Mouse (Mus musculus): ENCODE measurements around the gene Ctnna3. TPM values are rescaled to one million over a fixed set of nuclear protein-coding genes. Genes with fewer than 3 reads are reported as not detected.

The Ctnna3 gene
- polyA plus RNA-seq, 1 experiment, result 0.17 TPM

- Histone ChIP-seq H3ac (ENCODE audit: control insufficient read depth, insufficient read length) (no peak overlapping the region), H3K79me2 (ENCODE audit: control insufficient read depth, insufficient read depth) (no peaks in the 10 kb centered on the region), H3K4me2 (ENCODE audit: low read depth) (no peak overlapping the region), H3K4me3 (no peak overlapping the region), H3K27me3 (ENCODE audit: control insufficient read depth, insufficient read depth, insufficient read length) (no peaks in the 10 kb centered on the region), H3K36me3 (ENCODE audit: control insufficient read depth, insufficient read depth) (no peaks in the 10 kb centered on the region)
- no peak for TF ChIP-seq CEBPB (IDR thresholded peaks at IDR 0.05; ENCODE audit: insufficient read depth, poor library complexity, severe bottlenecking)
- TF ChIP-seq POLR2A (IDR thresholded peaks at IDR 0.05; ENCODE audit: insufficient read length, low read depth), result no peak
- no peak for TF ChIP-seq MAX (IDR thresholded peaks at IDR 0.05; ENCODE audit: low read depth)
Measured at GRCm38 (mm10) chr10:64870888-64871287, 1441.0 kb downstream of the Ctnna3 start.

GRCm38 (mm10) chr10:64876506-64876905 lies 1446.6 kb downstream of the Ctnna3 start:
- no peak overlapping the region for H3K4me2 ChIP-seq (ENCODE audit: low read depth)
- H3K79me2 ChIP-seq (ENCODE audit: control insufficient read depth, insufficient read depth), result no peaks in the 10 kb centered on the region
- H3ac ChIP-seq (ENCODE audit: control insufficient read depth, insufficient read length), result no peak overlapping the region
- no peaks in the 10 kb centered on the region for H3K27me3 ChIP-seq (ENCODE audit: control insufficient read depth, insufficient read depth, insufficient read length)
- no peaks in the 10 kb centered on the region for H3K36me3 ChIP-seq (ENCODE audit: control insufficient read depth, insufficient read depth)
- TF ChIP-seq MAX (IDR thresholded peaks at IDR 0.05; ENCODE audit: low read depth) (no peak), POLR2AphosphoS2 (IDR thresholded peaks at IDR 0.05; ENCODE audit: insufficient read length, low read depth) (no peak), E2F4 (IDR thresholded peaks at IDR 0.05; ENCODE audit: insufficient read depth) (no peak), TCF3 (IDR thresholded peaks at IDR 0.05; ENCODE audit: insufficient read length, low read depth) (no peak), POLR2A (IDR thresholded peaks at IDR 0.05; ENCODE audit: insufficient read length, low read depth) (no peak), SRF (IDR thresholded peaks at IDR 0.05; ENCODE audit: control insufficient read depth, insufficient read length, low read depth) (no peak), MYOG (IDR thresholded peaks at IDR 0.05; ENCODE audit: control insufficient read depth in 1 of 3, insufficient read depth in 1 of 3, insufficient read length in 2 of 3, low read depth in 2 of 3) (no peak), REST (IDR thresholded peaks at IDR 0.05; ENCODE audit: insufficient read depth, insufficient read length) (no peak), USF1 (IDR thresholded peaks at IDR 0.05; ENCODE audit: low read depth) (no peak), CEBPB (IDR thresholded peaks at IDR 0.05; ENCODE audit: insufficient read depth, poor library complexity, severe bottlenecking) (no peak)
- no peak overlapping the region for H3K4me3 ChIP-seq

DNA sequence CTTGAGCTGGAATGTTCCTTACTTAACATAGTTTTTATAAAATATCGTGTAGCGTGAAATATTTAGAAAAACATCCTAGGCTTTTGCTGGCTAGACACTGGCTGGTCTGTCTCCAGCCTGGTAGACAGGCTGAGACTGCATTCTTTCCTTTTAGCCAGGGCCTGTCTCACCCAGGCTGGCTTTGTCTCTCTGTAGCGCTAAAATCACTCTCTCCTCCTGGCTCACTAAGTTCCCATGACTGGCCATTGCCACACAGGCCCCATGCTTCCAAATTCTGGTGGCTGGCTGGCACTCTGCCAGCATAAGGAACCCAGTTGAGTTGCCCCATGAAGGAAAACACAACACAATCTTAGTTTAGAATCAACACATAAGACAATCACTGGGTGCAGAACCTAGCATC lies 1450.0 kb downstream of the Ctnna3 start:
- H3ac ChIP-seq (ENCODE audit: control insufficient read depth, insufficient read length), result no peak overlapping the region
- H3K27me3 ChIP-seq (ENCODE audit: control insufficient read depth, insufficient read depth, insufficient read length), result no peaks in the 10 kb centered on the region
- no peak overlapping the region for H3K4me2 ChIP-seq (ENCODE audit: low read depth)
- TF ChIP-seq TCF12 (IDR thresholded peaks at IDR 0.05; ENCODE audit: insufficient read depth, poor library complexity, severe bottlenecking), result no peak
- TF ChIP-seq MYOD1 (IDR thresholded peaks at IDR 0.05; ENCODE audit: control insufficient read depth in 1 of 3, insufficient read length in 2 of 3, low read depth in 2 of 3), result no peak
- no peak for TF ChIP-seq E2F4 (IDR thresholded peaks at IDR 0.05; ENCODE audit: insufficient read depth)
- no peak for TF ChIP-seq MYOG (IDR thresholded peaks at IDR 0.05; ENCODE audit: control insufficient read depth in 1 of 3, insufficient read depth in 1 of 3, insufficient read length in 2 of 3, low read depth in 2 of 3)
- no peak for TF ChIP-seq POLR2AphosphoS2 (IDR thresholded peaks at IDR 0.05; ENCODE audit: insufficient read length, low read depth)
- TF ChIP-seq TCF3 (IDR thresholded peaks at IDR 0.05; ENCODE audit: insufficient read length, low read depth), result no peak
- TF ChIP-seq USF1 (IDR thresholded peaks at IDR 0.05; ENCODE audit: low read depth), result no peak
- TF ChIP-seq MAX (IDR thresholded peaks at IDR 0.05; ENCODE audit: low read depth), result no peak
- TF ChIP-seq POLR2A (IDR thresholded peaks at IDR 0.05; ENCODE audit: insufficient read length, low read depth), result no peak
- no peak for TF ChIP-seq CEBPB (IDR thresholded peaks at IDR 0.05; ENCODE audit: insufficient read depth, poor library complexity, severe bottlenecking)
- no peak for TF ChIP-seq SRF (IDR thresholded peaks at IDR 0.05; ENCODE audit: control insufficient read depth, insufficient read length, low read depth)
- TF ChIP-seq REST (IDR thresholded peaks at IDR 0.05; ENCODE audit: insufficient read depth, insufficient read length), result no peak
- no peaks in the 10 kb centered on the region for H3K36me3 ChIP-seq (ENCODE audit: control insufficient read depth, insufficient read depth)
- no peaks in the 10 kb centered on the region for H3K79me2 ChIP-seq (ENCODE audit: control insufficient read depth, insufficient read depth)
- H3K4me3 ChIP-seq, result no peak overlapping the region

DNA sequence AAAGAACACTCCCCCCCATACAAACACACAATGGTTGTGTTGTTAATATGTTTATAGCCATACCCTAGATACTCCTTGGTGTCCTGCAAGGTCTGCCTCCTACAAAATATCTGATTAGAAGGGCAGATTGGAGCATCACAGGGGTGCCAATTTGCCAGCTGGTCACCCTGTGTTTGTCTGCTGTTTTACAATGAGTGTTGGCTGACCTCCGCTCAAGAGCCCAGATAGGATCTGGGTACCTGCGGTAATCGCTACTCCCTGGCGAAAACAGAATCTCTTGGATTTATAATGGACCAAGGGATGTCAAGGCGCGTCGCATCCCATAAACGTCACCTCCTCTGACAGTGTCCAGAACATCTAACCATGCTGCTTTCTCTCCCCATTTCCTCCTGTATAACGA lies 1457.0 kb downstream of the Ctnna3 start:
- no peak overlapping the region for H3K4me2 ChIP-seq (ENCODE audit: low read depth)
- H3K27me3 ChIP-seq (ENCODE audit: control insufficient read depth, insufficient read depth, insufficient read length), result no peaks in the 10 kb centered on the region
- H3K4me3 ChIP-seq, result no peak overlapping the region
- no peak overlapping the region for H3ac ChIP-seq (ENCODE audit: control insufficient read depth, insufficient read length)
- H3K36me3 ChIP-seq (ENCODE audit: control insufficient read depth, insufficient read depth), result no peaks in the 10 kb centered on the region
- no peaks in the 10 kb centered on the region for H3K79me2 ChIP-seq (ENCODE audit: control insufficient read depth, insufficient read depth)
- TF ChIP-seq USF1 (IDR thresholded peaks at IDR 0.05; ENCODE audit: low read depth) (no peak), TCF3 (IDR thresholded peaks at IDR 0.05; ENCODE audit: insufficient read length, low read depth) (no peak), REST (IDR thresholded peaks at IDR 0.05; ENCODE audit: insufficient read depth, insufficient read length) (no peak), TCF12 (IDR thresholded peaks at IDR 0.05; ENCODE audit: insufficient read depth, poor library complexity, severe bottlenecking) (no peak), MYOG (IDR thresholded peaks at IDR 0.05; ENCODE audit: control insufficient read depth in 1 of 3, insufficient read depth in 1 of 3, insufficient read length in 2 of 3, low read depth in 2 of 3) (no peak), POLR2A (IDR thresholded peaks at IDR 0.05; ENCODE audit: insufficient read length, low read depth) (no peak), SRF (IDR thresholded peaks at IDR 0.05; ENCODE audit: control insufficient read depth, insufficient read length, low read depth) (no peak), MYOD1 (IDR thresholded peaks at IDR 0.05; ENCODE audit: control insufficient read depth in 1 of 3, insufficient read length in 2 of 3, low read depth in 2 of 3) (no peak), E2F4 (IDR thresholded peaks at IDR 0.05; ENCODE audit: insufficient read depth) (no peak), CEBPB (IDR thresholded peaks at IDR 0.05; ENCODE audit: insufficient read depth, poor library complexity, severe bottlenecking) (no peak), POLR2AphosphoS2 (IDR thresholded peaks at IDR 0.05; ENCODE audit: insufficient read length, low read depth) (no peak), MAX (IDR thresholded peaks at IDR 0.05; ENCODE audit: low read depth) (no peak)

DNA sequence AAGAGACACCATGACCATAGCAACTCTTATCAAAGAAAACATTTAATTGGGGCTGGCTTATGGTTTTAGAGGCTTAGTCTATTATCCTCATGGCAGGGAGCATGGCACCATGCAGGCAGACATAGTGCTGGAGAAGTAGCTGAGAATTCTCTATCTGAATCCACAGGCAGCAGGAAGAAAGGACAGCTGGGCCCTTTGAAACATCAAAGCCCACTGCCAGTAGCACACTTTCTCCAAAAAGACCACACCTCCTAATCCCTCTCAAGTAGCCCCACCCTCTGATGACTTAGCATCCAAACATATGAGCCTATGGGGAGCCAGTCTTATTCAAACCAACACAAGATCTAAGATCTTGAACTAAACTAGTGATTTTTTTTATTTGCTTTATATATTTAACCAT lies 1462.6 kb downstream of the Ctnna3 start:
- Histone ChIP-seq H3ac (ENCODE audit: control insufficient read depth, insufficient read length) (no peak overlapping the region), H3K79me2 (ENCODE audit: control insufficient read depth, insufficient read depth) (no peaks in the 10 kb centered on the region), H3K36me3 (ENCODE audit: control insufficient read depth, insufficient read depth) (no peaks in the 10 kb centered on the region), H3K27me3 (ENCODE audit: control insufficient read depth, insufficient read depth, insufficient read length) (no peaks in the 10 kb centered on the region), H3K4me2 (ENCODE audit: low read depth) (no peak overlapping the region), H3K4me3 (no peak overlapping the region)
- TF ChIP-seq TCF3 (IDR thresholded peaks at IDR 0.05; ENCODE audit: insufficient read length, low read depth) (no peak), MYOD1 (IDR thresholded peaks at IDR 0.05; ENCODE audit: control insufficient read depth in 1 of 3, insufficient read length in 2 of 3, low read depth in 2 of 3) (no peak), CEBPB (IDR thresholded peaks at IDR 0.05; ENCODE audit: insufficient read depth, poor library complexity, severe bottlenecking) (no peak), POLR2A (IDR thresholded peaks at IDR 0.05; ENCODE audit: insufficient read length, low read depth) (no peak), E2F4 (IDR thresholded peaks at IDR 0.05; ENCODE audit: insufficient read depth) (no peak), TCF12 (IDR thresholded peaks at IDR 0.05; ENCODE audit: insufficient read depth, poor library complexity, severe bottlenecking) (no peak), SRF (IDR thresholded peaks at IDR 0.05; ENCODE audit: control insufficient read depth, insufficient read length, low read depth) (no peak), USF1 (IDR thresholded peaks at IDR 0.05; ENCODE audit: low read depth) (no peak)

Data from myocyte (in vitro differentiated cells).